Mouse (Mus musculus) stomach, embryonic 14.5 days (tissue): ENCODE measurements around the gene Mta1. TPM values are rescaled to one million over a fixed set of nuclear protein-coding genes. Genes with fewer than 3 reads are reported as not detected.

Experiments
- ATAC-seq: fragments of 200-750 bp; cut with Nextera tagmentation; 2 replicates; pipeline ENCODE4 v1.8.0; 2017; ENCODE audit warnings: low read depth, moderate TSS enrichment; ENCODE audit not compliant: insufficient number of reproducible peaks, insufficient read depth, low FRiP score
- H3K27ac ChIP-seq: fragments of 300-500 bp; sonication (generic); 2 replicates; pipeline ENCODE4 v1.5.1; 2014; ENCODE audit warnings: mild to moderate bottlenecking, low read length, moderate library complexity, mixed read lengths
- H3K27me3 ChIP-seq: fragments of 300-500 bp; sonication (generic); 2 replicates; pipeline ENCODE4 v1.6.1; 2014; ENCODE audit warnings: low read length, control low read depth, mixed read lengths; ENCODE audit not compliant: control insufficient read depth, insufficient read depth
- H3K36me3 ChIP-seq: fragments of 300-500 bp; sonication (generic); 2 replicates; pipeline ENCODE4 v1.6.1; 2014; ENCODE audit warnings: mild to moderate bottlenecking, control low read depth, low read length, moderate library complexity, mixed read lengths; ENCODE audit not compliant: control insufficient read depth, insufficient read depth
- H3K4me1 ChIP-seq: fragments of 300-500 bp; sonication (generic); 2 replicates; pipeline ENCODE4 v1.6.1; 2014; ENCODE audit warnings: low read length, control low read depth, mixed read lengths; ENCODE audit not compliant: control insufficient read depth, insufficient read depth
- H3K4me2 ChIP-seq: fragments of 300-500 bp; sonication (generic); replicated peaks from 2 replicates; pipeline ENCODE4 v1.6.1; 2014; ENCODE audit warnings: low read depth, low read length, control low read depth
- H3K4me3 ChIP-seq: fragments of 300-500 bp; sonication (generic); 2 replicates; pipeline ENCODE4 v1.5.1; 2014; ENCODE audit warnings: low read depth, low read length, control low read depth
- H3K9ac ChIP-seq: fragments of 300-500 bp; sonication (generic); replicated peaks from 2 replicates; pipeline ENCODE4 v1.6.1; 2014; ENCODE audit warnings: low read depth, mild to moderate bottlenecking, control low read depth, low read length, moderate library complexity, mixed read lengths
- H3K9me3 ChIP-seq: fragments of 300-500 bp; sonication (generic); 2 replicates; pipeline ENCODE4 v1.6.1; 2016; ENCODE audit warnings: low read depth, low read length, control low read depth; ENCODE audit not compliant: control insufficient read depth
- WGBS: fragments of 180-500 bp; shearing (Covaris S2); extraction: QIAGEN DNeasy Blood & Tissue Kit; methylation state at CpG from one replicate; pipeline ENCODE4 v1.1.7; 2014; 5-methylcytosine and 5-hydroxymethylcytosine counted together
- microRNA-seq: library from miRNA; unstranded; fragments of <30 nt; microRNA quantifications from one replicate; pipeline ENCODE4, GENCODE M21; 2016
- polyA plus RNA-seq: library from polyadenylated mRNA; unstranded; fragments of >200 nt; fragmentation: Nextera tagmentation; extraction: Ambion mirVana; gene quantifications from 2 replicates; pipeline ENCODE4 v1.2.1, GENCODE M21; 2014

Mta1 gene
- polyA plus RNA-seq, 1 experiment from 2014 or later, result 21.8 TPM

DNA sequence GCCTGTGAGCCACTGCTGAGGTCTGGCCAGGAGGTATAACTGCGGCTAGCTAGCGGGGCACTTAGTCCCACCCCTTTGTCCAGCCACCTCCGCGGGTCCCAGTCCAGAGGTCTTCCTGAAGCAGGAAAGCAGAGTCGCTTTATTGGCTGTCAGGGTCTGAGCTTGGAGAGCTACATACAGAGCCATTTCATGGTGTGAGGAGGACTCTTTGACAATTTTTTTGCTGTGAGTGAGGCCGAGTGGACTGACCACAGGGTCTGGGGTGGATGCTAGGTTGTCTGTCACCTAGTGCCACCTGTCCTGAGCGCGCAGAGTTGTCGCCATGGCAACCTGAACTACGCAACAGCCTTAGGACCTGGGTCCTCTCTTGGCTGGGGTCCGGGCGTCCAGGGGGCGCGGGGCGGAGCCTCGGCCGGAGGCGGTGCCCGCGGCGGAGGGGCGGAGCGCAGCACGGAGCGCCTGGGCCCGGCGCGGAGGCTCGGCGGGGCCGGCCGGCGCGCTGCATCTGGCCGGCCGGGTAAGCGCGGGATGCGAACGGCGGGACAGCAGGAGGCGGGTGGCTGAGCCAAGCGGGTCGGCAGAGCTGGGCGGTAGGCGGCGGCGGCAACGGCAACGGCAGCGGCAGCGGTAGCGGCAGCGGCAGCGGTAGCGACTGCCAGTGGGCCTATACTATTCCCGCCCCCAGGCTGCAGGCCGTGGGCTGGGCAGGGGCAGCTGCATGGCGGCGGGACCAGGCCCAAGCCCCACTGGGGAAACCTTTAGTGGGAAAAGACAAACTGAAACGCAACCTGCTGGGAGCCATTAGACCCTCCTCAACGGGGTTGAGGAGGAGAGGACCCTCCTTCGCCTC, 87.6 kb downstream of the Mta1 start, which contains the start of gene Tmem121:
Gene Tmem121, plus strand, starts transcription at position 489 of the 850 bp plus-strand sequence.
- Histone ChIP-seq H3K27ac (no peak within 1 kb of the TSS), H3K4me2 (peak within 1 kb of the TSS; percentile 84), H3K4me1 (peaks cover 13% of the 10 kb centered on the region; the same call in 1 of the 2 replicates), H3K9me3 (no peaks in the 10 kb centered on the region), H3K27me3 (peaks cover 5% of the 10 kb centered on the region; the same call in 1 of the 2 replicates), H3K9ac (peak within 1 kb of the TSS; percentile 42), H3K36me3 (no peaks in the 10 kb centered on the region; the same call in 1 of the 2 replicates), H3K4me3 (peak within 1 kb of the TSS; percentile 54)
- peak; percentile 17; the same call in 1 of the 2 replicates for ATAC-seq
- 2% methylated on average over 62 of the region's 63 CpGs for WGBS

DNA sequence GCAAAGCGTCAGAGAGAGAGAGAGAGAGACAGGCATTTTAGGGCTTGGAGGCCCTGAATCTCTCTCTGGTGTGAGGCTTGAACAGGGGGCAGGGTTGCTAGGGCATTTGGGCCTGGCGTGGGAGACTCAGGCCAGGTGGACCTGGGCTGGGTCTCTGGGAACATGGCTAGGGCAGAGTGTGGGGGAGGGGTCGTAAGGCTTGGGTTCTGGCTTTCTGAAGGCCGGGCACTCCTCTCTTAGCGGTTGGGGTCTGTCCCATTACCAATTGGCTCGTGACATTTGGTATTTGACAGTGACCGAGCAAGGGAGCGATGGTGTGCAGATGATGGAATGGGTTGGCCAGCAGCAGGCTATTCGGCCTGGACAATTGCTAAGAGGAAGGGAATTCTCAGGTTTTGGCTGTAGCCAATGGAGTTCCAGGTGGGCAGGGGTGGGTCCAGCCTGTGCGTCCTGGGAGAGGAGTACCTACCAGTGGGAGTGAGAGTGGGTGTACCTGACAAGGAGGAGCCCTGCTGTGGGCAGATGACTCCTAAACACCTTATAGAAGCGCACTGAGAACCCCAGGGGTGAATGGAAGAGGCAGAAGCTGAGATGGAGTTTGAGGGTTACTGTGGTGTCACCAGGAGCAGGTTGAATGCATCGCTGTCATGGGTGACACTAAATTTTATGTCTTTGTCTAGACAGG, 88.4 kb downstream of the Mta1 start:
- Histone ChIP-seq H3K4me2 (peak overlapping the region; percentile 84), H3K4me3 (peak overlapping the region; percentile 54), H3K9me3 (no peaks in the 10 kb centered on the region), H3K27me3 (peaks cover 5% of the 10 kb centered on the region; the same call in 1 of the 2 replicates), H3K9ac (peak overlapping the region; percentile 42), H3K36me3 (no peaks in the 10 kb centered on the region; the same call in 1 of the 2 replicates), H3K27ac (no peak overlapping the region), H3K4me1 (peaks cover 13% of the 10 kb centered on the region; the same call in 1 of the 2 replicates)
- WGBS, result 42% methylated on average over 12 of the region's 12 CpGs
- ATAC-seq, result no peak

Small RNA genes within 50 kb of the gene (microRNA-seq; reads per million reads assigned to microRNA genes)
- not detected for gene Gm44471

Other genes starting within 250 kb of the Mta1 start
- 0.26 and 0.52 TPM in 2 replicates for gene Gpr132, start 230.1 kb upstream of the Mta1 start, polyA plus RNA-seq
- 8.4 and 8.5 TPM in 2 replicates for gene Jag2, start 168.5 kb upstream of the Mta1 start, polyA plus RNA-seq
- gene Nudt14, start 156.2 kb upstream of the Mta1 start, polyA plus RNA-seq, result 105 and 125 TPM in 2 replicates
- 22.5 and 27.0 TPM in 2 replicates for gene Btbd6, start 121.8 kb upstream of the Mta1 start, polyA plus RNA-seq
- gene Brf1, start 97.6 kb upstream of the Mta1 start, polyA plus RNA-seq, result 70.3 and 71.5 TPM in 2 replicates
- gene Pacs2, start 83.8 kb upstream of the Mta1 start, polyA plus RNA-seq, result 16.5 and 17.1 TPM in 2 replicates
- gene Tex22, start 23.8 kb upstream of the Mta1 start, polyA plus RNA-seq, result not detected in 2 replicates
- gene Crip2, start 42.0 kb downstream of the Mta1 start, polyA plus RNA-seq, result 118 and 124 TPM in 2 replicates
- 233 and 261 TPM in 2 replicates for gene Crip1, start 48.0 kb downstream of the Mta1 start, polyA plus RNA-seq
- 29.2 and 34.7 TPM in 2 replicates for gene Tedc1, start 58.1 kb downstream of the Mta1 start, polyA plus RNA-seq
- 6.3 and 7.2 TPM in 2 replicates for gene Tmem121, start 87.7 kb downstream of the Mta1 start, polyA plus RNA-seq